ENCODE assay signal across 8 mouse cellular contexts in the genomic region with DNA sequence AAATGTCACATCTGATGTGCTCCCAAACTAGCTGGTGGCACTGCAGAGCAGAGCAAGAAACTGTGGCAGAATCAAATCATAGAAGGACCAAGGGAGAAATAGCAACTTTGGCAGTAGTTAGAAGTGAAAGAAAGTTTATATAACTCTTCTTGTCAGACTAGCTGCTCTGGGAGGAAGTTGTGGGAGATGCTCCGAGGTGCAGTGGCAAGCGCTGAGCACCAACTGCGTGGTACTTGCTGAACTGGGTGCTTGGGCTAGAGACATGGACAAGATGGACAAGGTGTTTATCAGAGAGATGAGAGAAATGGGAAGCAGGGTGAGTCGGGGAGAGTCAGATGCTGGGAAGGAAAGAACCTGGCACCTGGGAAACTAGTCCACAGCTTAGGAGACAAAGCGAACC.
"Had no signal": no experiment of that assay in that cellular context is flagged by ENCODE, and none has a peak within 500 bp of the region (broad histone marks: within the 10 kb centered on the region; RNA-seq: fewer than 3 reads in every experiment).

No protein-coding gene starts in this region.

- H3K27ac ChIP-seq: kidney, embryonic 15.5 days; limb, embryonic 13.5 days; liver, embryonic 14.5 days; midbrain, embryonic 13.5 days had no signal

- H3K4me3 ChIP-seq: kidney, embryonic 15.5 days; limb, embryonic 13.5 days; midbrain, embryonic 13.5 days had no signal

- ATAC-seq: midbrain, embryonic 13.5 days had no signal

- H3K9ac ChIP-seq: kidney, embryonic 15.5 days; limb, embryonic 13.5 days; liver, embryonic 14.5 days; midbrain, embryonic 13.5 days had no signal

- H3K9me3 ChIP-seq: kidney, embryonic 15.5 days; limb, embryonic 13.5 days; midbrain, embryonic 13.5 days had no signal

- H3K4me2 ChIP-seq: kidney, embryonic 15.5 days; limb, embryonic 13.5 days; midbrain, embryonic 13.5 days had no signal

- DNase-seq: kidney, adult 18-20 months; spleen, adult 18-20 months; thymus, adult 2 months; thymus, postnatal 36 days had no signal

- H3K36me3 ChIP-seq: kidney, embryonic 15.5 days; limb, embryonic 13.5 days; midbrain, embryonic 13.5 days had no signal

- H3K27me3 ChIP-seq: kidney, embryonic 15.5 days; midbrain, embryonic 13.5 days had no signal
